In genomic region chr6:72616643-72617288, GRCm38 (mm10) we compare ENCODE assay signal across 7 mouse cellular contexts. TPM values are rescaled to one million over a fixed set of nuclear protein-coding genes. Genes with fewer than 3 reads are reported as not detected.
DNase-seq lines count a peak whose midpoint lies in the region; ATAC-seq and TF ChIP-seq lines count a peak whose summit lies in the region.

Tgoln1 (minus strand) TSS chr6:72617000.

- peak; percentile 93 for DNase-seq in adrenal gland, postnatal 25 days
- peak; percentile 97 for DNase-seq in heart, adult 18-20 months
- DNase-seq in kidney, adult 2 months: peak; percentile 97
- peak; percentile 93 to 95 for DNase-seq in spleen, adult 2 months (ENCODE audit: low read depth in 1 of 2, low spot score in 2 of 2)

- no peaks in the 10 kb centered on the region for H3K27me3 ChIP-seq in embryonic facial prominence, embryonic 12.5 days
- H3K27me3 ChIP-seq in kidney, adult 2 months (replicated peaks; ENCODE audit: control insufficient read depth, insufficient read depth, low read length): no peaks in the 10 kb centered on the region
- H3K27me3 ChIP-seq in limb, embryonic 12.5 days: no peaks in the 10 kb centered on the region
- no peaks in the 10 kb centered on the region for H3K27me3 ChIP-seq in midbrain, embryonic 15.5 days (replicated peaks)
- H3K27me3 ChIP-seq in spleen, adult 2 months (ENCODE audit: control insufficient read depth, insufficient read depth, low read length): no peaks in the 10 kb centered on the region

- under 1% methylated on average over 41 of the region's 41 CpGs for WGBS in embryonic facial prominence, embryonic 12.5 days
- under 1% methylated on average over 41 of the region's 41 CpGs for WGBS in kidney, adult 2 months
- WGBS in limb, embryonic 12.5 days: under 1% methylated on average over 41 of the region's 41 CpGs
- under 1% methylated on average over 41 of the region's 41 CpGs for WGBS in midbrain, embryonic 15.5 days
- under 1% methylated on average over 41 of the region's 41 CpGs for WGBS in spleen, adult 2 months

- no peak for TF ChIP-seq CTCF in kidney, adult 2 months (conservative IDR thresholded peaks at IDR 0.05; ENCODE audit: insufficient read depth, insufficient read length, low read depth, low read length)
- no peak for TF ChIP-seq CTCF in spleen, adult 2 months (IDR thresholded peaks at IDR 0.05; ENCODE audit: extremely low read depth, insufficient read depth, insufficient read length, insufficient replicate concordance)

- peaks cover 27% of the 10 kb centered on the region for H3K4me1 ChIP-seq in embryonic facial prominence, embryonic 12.5 days
- peaks cover 23% of the 10 kb centered on the region; the same call in 1 of the 2 replicates for H3K4me1 ChIP-seq in kidney, adult 2 months (ENCODE audit: control insufficient read depth, insufficient read depth, low read length)
- H3K4me1 ChIP-seq in limb, embryonic 12.5 days (replicated peaks): peaks cover 29% of the 10 kb centered on the region
- peaks cover 37% of the 10 kb centered on the region for H3K4me1 ChIP-seq in midbrain, embryonic 15.5 days
- H3K4me1 ChIP-seq in spleen, adult 2 months (ENCODE audit: control insufficient read depth, insufficient read depth, insufficient read length): peaks cover 9% of the 10 kb centered on the region; the same call in 1 of the 2 replicates

- peak within 1 kb of the TSS; percentile 89 for H3K4me2 ChIP-seq in embryonic facial prominence, embryonic 12.5 days (replicated peaks)
- peak within 1 kb of the TSS; percentile 90 for H3K4me2 ChIP-seq in limb, embryonic 12.5 days
- H3K4me2 ChIP-seq in midbrain, embryonic 15.5 days: peak within 1 kb of the TSS; percentile 97

- peaks cover 12% of the 10 kb centered on the region for H3K36me3 ChIP-seq in embryonic facial prominence, embryonic 12.5 days
- H3K36me3 ChIP-seq in kidney, adult 2 months (ENCODE audit: control insufficient read depth, insufficient read depth, low read length): peaks cover 4% of the 10 kb centered on the region; the same call in 1 of the 2 replicates
- H3K36me3 ChIP-seq in limb, embryonic 12.5 days: peaks cover 18% of the 10 kb centered on the region
- H3K36me3 ChIP-seq in midbrain, embryonic 15.5 days (replicated peaks): 0 out of 2 replicates have a peak, but pooled peaks cover 8% of the 10 kb centered on the region
- H3K36me3 ChIP-seq in spleen, adult 2 months (ENCODE audit: control insufficient read depth, insufficient read depth, low read length): peaks cover 12% of the 10 kb centered on the region

- H3K9me3 ChIP-seq in embryonic facial prominence, embryonic 12.5 days: no peaks in the 10 kb centered on the region
- H3K9me3 ChIP-seq in limb, embryonic 12.5 days: no peaks in the 10 kb centered on the region
- no peaks in the 10 kb centered on the region for H3K9me3 ChIP-seq in midbrain, embryonic 15.5 days

- peak; percentile 71 for TF ChIP-seq POLR2A in kidney, adult 2 months (IDR thresholded peaks at IDR 0.05; ENCODE audit: low read depth, low read length)
- peak; percentile 87 for TF ChIP-seq POLR2A in spleen, adult 2 months (IDR thresholded peaks at IDR 0.05; ENCODE audit: low read depth, low read length)

- H3K9ac ChIP-seq in embryonic facial prominence, embryonic 12.5 days: peak within 1 kb of the TSS; percentile 74
- H3K9ac ChIP-seq in limb, embryonic 12.5 days (replicated peaks): peak within 1 kb of the TSS; percentile 79
- peak within 1 kb of the TSS; percentile 79 for H3K9ac ChIP-seq in midbrain, embryonic 15.5 days

- peak; percentile 92 for ATAC-seq in embryonic facial prominence, embryonic 12.5 days (ENCODE audit: insufficient number of reproducible peaks, insufficient read depth, low FRiP score, low TSS enrichment)
- ATAC-seq in limb, embryonic 12.5 days (ENCODE audit: insufficient number of reproducible peaks, insufficient read depth, low FRiP score, low TSS enrichment, low read depth): peak; percentile 96
- ATAC-seq in midbrain, embryonic 15.5 days (replicated peaks): peak; percentile 98

- H3K27ac ChIP-seq in embryonic facial prominence, embryonic 12.5 days: peak within 1 kb of the TSS; percentile 88
- H3K27ac ChIP-seq in kidney, adult 2 months (ENCODE audit: insufficient read depth, low read depth, low read length): peak within 1 kb of the TSS; percentile 85
- H3K27ac ChIP-seq in limb, embryonic 12.5 days: peak within 1 kb of the TSS; percentile 89
- peak within 1 kb of the TSS; percentile 93 for H3K27ac ChIP-seq in midbrain, embryonic 15.5 days
- H3K27ac ChIP-seq in spleen, adult 2 months (ENCODE audit: insufficient read depth, low read length): peak within 1 kb of the TSS; percentile 94

- H3K4me3 ChIP-seq in embryonic facial prominence, embryonic 12.5 days: peak within 1 kb of the TSS; percentile 73
- peak within 1 kb of the TSS; percentile 94 for H3K4me3 ChIP-seq in kidney, adult 2 months (ENCODE audit: insufficient read depth, low read depth, low read length)
- peak within 1 kb of the TSS; percentile 71 for H3K4me3 ChIP-seq in limb, embryonic 12.5 days (replicated peaks)
- H3K4me3 ChIP-seq in midbrain, embryonic 15.5 days: peak within 1 kb of the TSS; percentile 73
- peak within 1 kb of the TSS; percentile 94 for H3K4me3 ChIP-seq in spleen, adult 2 months (ENCODE audit: extremely low read depth, insufficient read depth, insufficient read length)

RNA-seq across cellular contexts. Expression of gene Tgoln1, which starts in this region (rescaled TPM):
- 176 and 187 TPM in 2 replicates for total RNA-seq in adrenal gland, postnatal 25 days (2021)
- polyA plus RNA-seq in embryonic facial prominence, embryonic 12.5 days (2016; fragmentation: Nextera tagmentation; extraction: Ambion mirVana): 23.8 and 24.6 TPM in 2 replicates
- total RNA-seq in heart, adult 18-20 months (2021): 10 to 100 TPM; 61.4 to 72.6 TPM
- 101 and 118 TPM in 2 replicates for polyA plus RNA-seq in kidney, adult 2 months (2012; rRNA removed)
- 20.9 and 21.7 TPM in 2 replicates for polyA plus RNA-seq in limb, embryonic 12.5 days (2016; fragmentation: Nextera tagmentation; extraction: Ambion mirVana)
- 38.0 and 38.7 TPM in 2 replicates for polyA plus RNA-seq in midbrain, embryonic 15.5 days (2015; fragmentation: Nextera tagmentation; extraction: Ambion mirVana)
- 14.9 and 15.8 TPM in 2 replicates for polyA plus RNA-seq in spleen, adult 2 months (2012; rRNA removed)

Comparison
In these comparisons a context has a peak if more than half of its experiments do, and no peak if none do; other contexts are left out.
1. Peak in every context shown above with its lines: DNase-seq, ATAC-seq, H3K4me3 ChIP-seq and H3K27ac ChIP-seq.